Mouse (Mus musculus): ENCODE measurements around the gene Olfr92. TPM values are rescaled to one million over a fixed set of nuclear protein-coding genes. Genes with fewer than 3 reads are reported as not detected.

The Olfr92 gene
- polyA plus RNA-seq, 1 experiment = not detected

GRCm38 (mm10) chr17:37065993-37066392 lies 53.9 kb downstream of the Olfr92 start:
- no peak overlapping the region for H3K4me3 ChIP-seq
- H3K79me2 ChIP-seq (ENCODE audit: control insufficient read depth, insufficient read depth) = no peaks in the 10 kb centered on the region
- H3ac ChIP-seq (ENCODE audit: control insufficient read depth, insufficient read length) = no peak overlapping the region
- no peak overlapping the region for H3K4me2 ChIP-seq (ENCODE audit: low read depth)
- H3K36me3 ChIP-seq (ENCODE audit: control insufficient read depth, insufficient read depth) = peaks cover 33% of the 10 kb centered on the region
- no peak for TF ChIP-seq SRF (IDR thresholded peaks at IDR 0.05; ENCODE audit: control insufficient read depth, insufficient read length, low read depth)
- H3K27me3 ChIP-seq (ENCODE audit: control insufficient read depth, insufficient read depth, insufficient read length) = no peaks in the 10 kb centered on the region

DNA sequence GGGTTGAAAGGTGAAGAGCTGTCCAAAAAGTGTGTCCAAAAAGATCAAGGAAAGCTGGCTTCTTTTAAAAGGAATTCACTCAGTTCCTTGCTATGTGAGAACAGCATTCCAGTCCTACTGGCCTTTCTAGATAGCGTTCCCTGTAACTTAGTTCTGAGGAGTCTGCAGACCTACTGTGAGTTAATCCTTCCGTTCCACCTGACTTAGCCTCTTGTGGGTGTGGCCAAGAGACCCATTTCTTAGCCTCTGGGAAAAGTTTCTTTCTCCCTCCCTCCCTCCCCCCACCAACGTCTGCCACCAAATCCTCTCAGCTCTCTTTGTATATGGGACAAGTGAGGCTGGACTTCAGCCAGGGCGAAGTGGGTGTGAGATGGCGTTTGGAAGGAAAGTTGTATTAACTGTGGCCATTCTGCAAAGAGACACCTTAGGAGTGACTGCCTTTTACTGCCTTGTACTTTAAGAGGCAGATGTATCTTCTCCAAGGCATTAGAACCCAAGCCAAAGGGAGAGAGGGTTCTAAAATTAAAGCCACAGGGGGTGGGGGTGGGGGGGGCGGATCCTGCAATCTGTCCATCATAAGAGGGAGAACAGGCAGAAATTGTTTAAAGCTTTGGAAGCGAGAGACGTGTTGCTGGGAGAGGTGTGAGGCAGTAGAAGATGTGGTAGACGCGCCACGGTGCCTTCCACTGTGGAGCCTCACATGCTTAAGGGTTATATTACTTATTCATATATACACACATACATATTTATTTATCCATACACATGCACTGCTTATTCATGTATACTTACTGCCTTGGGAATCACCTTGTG lies 56.0 kb downstream of the Olfr92 start:
- Histone ChIP-seq H3ac (ENCODE audit: control insufficient read depth, insufficient read length) (no peak overlapping the region), H3K4me3 (no peak overlapping the region), H3K36me3 (ENCODE audit: control insufficient read depth, insufficient read depth) (peaks cover 46% of the 10 kb centered on the region), H3K4me2 (ENCODE audit: low read depth) (no peak overlapping the region), H3K27me3 (ENCODE audit: control insufficient read depth, insufficient read depth, insufficient read length) (no peaks in the 10 kb centered on the region), H3K79me2 (ENCODE audit: control insufficient read depth, insufficient read depth) (no peaks in the 10 kb centered on the region)
- no peak for TF ChIP-seq MYOD1 (IDR thresholded peaks at IDR 0.05; ENCODE audit: control insufficient read depth in 1 of 3, insufficient read length in 2 of 3, low read depth in 2 of 3)
- TF ChIP-seq SRF (IDR thresholded peaks at IDR 0.05; ENCODE audit: control insufficient read depth, insufficient read length, low read depth) = no peak
- no peak for TF ChIP-seq MAX (IDR thresholded peaks at IDR 0.05; ENCODE audit: low read depth)
- no peak for TF ChIP-seq TCF12 (IDR thresholded peaks at IDR 0.05; ENCODE audit: insufficient read depth, poor library complexity, severe bottlenecking)
- TF ChIP-seq MYOG (IDR thresholded peaks at IDR 0.05; ENCODE audit: control insufficient read depth in 1 of 3, insufficient read depth in 1 of 3, insufficient read length in 2 of 3, low read depth in 2 of 3) = no peak
- no peak for TF ChIP-seq POLR2A (IDR thresholded peaks at IDR 0.05; ENCODE audit: insufficient read length, low read depth)
- no peak for TF ChIP-seq TCF3 (IDR thresholded peaks at IDR 0.05; ENCODE audit: insufficient read length, low read depth)
- TF ChIP-seq USF1 (IDR thresholded peaks at IDR 0.05; ENCODE audit: low read depth) = no peak
- TF ChIP-seq E2F4 (IDR thresholded peaks at IDR 0.05; ENCODE audit: insufficient read depth) = no peak
- no peak for TF ChIP-seq CEBPB (IDR thresholded peaks at IDR 0.05; ENCODE audit: insufficient read depth, poor library complexity, severe bottlenecking)
- TF ChIP-seq POLR2AphosphoS2 (IDR thresholded peaks at IDR 0.05; ENCODE audit: insufficient read length, low read depth) = no peak
- no peak for TF ChIP-seq REST (IDR thresholded peaks at IDR 0.05; ENCODE audit: insufficient read depth, insufficient read length)

DNA sequence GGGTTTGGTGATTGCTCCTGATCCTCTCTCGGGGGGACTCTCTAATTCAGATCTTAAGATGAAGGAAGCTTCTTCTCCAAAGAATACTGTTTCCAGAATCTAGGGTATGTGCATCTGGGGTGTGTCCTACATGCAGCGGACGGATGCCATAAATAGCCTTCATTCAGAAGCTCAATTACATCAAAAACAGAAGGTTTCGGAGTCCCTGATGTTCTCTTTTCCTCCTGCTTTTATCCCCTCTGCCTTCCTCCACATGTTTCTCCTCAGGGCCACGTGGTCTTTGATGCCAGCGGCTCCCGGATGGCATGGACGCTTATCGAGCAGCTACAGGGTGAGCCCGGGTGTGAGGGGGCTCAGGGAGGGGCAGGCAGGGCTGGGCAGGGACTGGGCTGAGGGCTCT lies 56.8 kb downstream of the Olfr92 start:
- Histone ChIP-seq H3ac (ENCODE audit: control insufficient read depth, insufficient read length) (no peak overlapping the region), H3K79me2 (ENCODE audit: control insufficient read depth, insufficient read depth) (no peaks in the 10 kb centered on the region), H3K4me3 (no peak overlapping the region), H3K27me3 (ENCODE audit: control insufficient read depth, insufficient read depth, insufficient read length) (no peaks in the 10 kb centered on the region), H3K36me3 (ENCODE audit: control insufficient read depth, insufficient read depth) (peaks cover 46% of the 10 kb centered on the region), H3K4me2 (ENCODE audit: low read depth) (no peak overlapping the region)
- no peak for TF ChIP-seq TCF3 (IDR thresholded peaks at IDR 0.05; ENCODE audit: insufficient read length, low read depth)
- no peak for TF ChIP-seq TCF12 (IDR thresholded peaks at IDR 0.05; ENCODE audit: insufficient read depth, poor library complexity, severe bottlenecking)
- TF ChIP-seq MYOD1 (IDR thresholded peaks at IDR 0.05; ENCODE audit: control insufficient read depth in 1 of 3, insufficient read length in 2 of 3, low read depth in 2 of 3) = no peak
- TF ChIP-seq POLR2A (IDR thresholded peaks at IDR 0.05; ENCODE audit: insufficient read length, low read depth) = no peak
- no peak for TF ChIP-seq REST (IDR thresholded peaks at IDR 0.05; ENCODE audit: insufficient read depth, insufficient read length)
- TF ChIP-seq MYOG (IDR thresholded peaks at IDR 0.05; ENCODE audit: control insufficient read depth in 1 of 3, insufficient read depth in 1 of 3, insufficient read length in 2 of 3, low read depth in 2 of 3) = no peak
- TF ChIP-seq CEBPB (IDR thresholded peaks at IDR 0.05; ENCODE audit: insufficient read depth, poor library complexity, severe bottlenecking) = no peak
- no peak for TF ChIP-seq SRF (IDR thresholded peaks at IDR 0.05; ENCODE audit: control insufficient read depth, insufficient read length, low read depth)
- TF ChIP-seq E2F4 (IDR thresholded peaks at IDR 0.05; ENCODE audit: insufficient read depth) = no peak
- no peak for TF ChIP-seq POLR2AphosphoS2 (IDR thresholded peaks at IDR 0.05; ENCODE audit: insufficient read length, low read depth)
- no peak for TF ChIP-seq MAX (IDR thresholded peaks at IDR 0.05; ENCODE audit: low read depth)
- TF ChIP-seq USF1 (IDR thresholded peaks at IDR 0.05; ENCODE audit: low read depth) = no peak

DNA sequence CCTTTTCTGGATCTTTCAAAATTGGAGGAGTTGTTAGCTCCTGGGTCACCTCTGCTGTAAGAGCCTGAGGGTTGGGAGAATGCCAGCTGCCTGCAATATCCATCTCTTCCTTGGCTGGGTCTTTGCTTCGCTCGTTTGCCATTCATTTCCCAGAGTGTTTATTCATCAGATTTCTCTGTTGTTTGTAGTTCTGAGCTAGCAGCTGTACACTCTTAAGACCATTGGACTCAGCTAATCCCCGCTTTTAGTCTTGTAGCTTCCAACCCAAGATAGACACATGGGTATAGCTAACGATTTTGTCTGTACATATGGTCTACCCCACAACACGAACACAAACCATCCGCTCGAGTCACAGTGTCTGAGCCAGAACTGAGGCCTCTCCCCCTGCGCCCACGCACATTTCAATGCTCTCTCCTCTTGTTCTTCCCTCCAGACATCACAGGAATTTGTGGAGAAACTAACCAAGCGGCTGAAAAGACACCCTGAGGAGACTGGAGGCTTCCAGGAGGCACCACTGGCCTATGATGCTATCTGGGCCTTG lies 57.7 kb downstream of the Olfr92 start:
- H3K79me2 ChIP-seq (ENCODE audit: control insufficient read depth, insufficient read depth) = no peaks in the 10 kb centered on the region
- peaks cover 46% of the 10 kb centered on the region for H3K36me3 ChIP-seq (ENCODE audit: control insufficient read depth, insufficient read depth)
- H3K27me3 ChIP-seq (ENCODE audit: control insufficient read depth, insufficient read depth, insufficient read length) = no peaks in the 10 kb centered on the region
- H3K4me2 ChIP-seq (ENCODE audit: low read depth) = no peak overlapping the region
- TF ChIP-seq MYOG (IDR thresholded peaks at IDR 0.05; ENCODE audit: control insufficient read depth in 1 of 3, insufficient read depth in 1 of 3, insufficient read length in 2 of 3, low read depth in 2 of 3) (no peak), TCF3 (IDR thresholded peaks at IDR 0.05; ENCODE audit: insufficient read length, low read depth) (no peak), MYOD1 (IDR thresholded peaks at IDR 0.05; ENCODE audit: control insufficient read depth in 1 of 3, insufficient read length in 2 of 3, low read depth in 2 of 3) (no peak), SRF (IDR thresholded peaks at IDR 0.05; ENCODE audit: control insufficient read depth, insufficient read length, low read depth) (no peak), POLR2A (IDR thresholded peaks at IDR 0.05; ENCODE audit: insufficient read length, low read depth) (no peak), E2F4 (IDR thresholded peaks at IDR 0.05; ENCODE audit: insufficient read depth) (no peak), REST (IDR thresholded peaks at IDR 0.05; ENCODE audit: insufficient read depth, insufficient read length) (no peak), CEBPB (IDR thresholded peaks at IDR 0.05; ENCODE audit: insufficient read depth, poor library complexity, severe bottlenecking) (no peak), USF1 (IDR thresholded peaks at IDR 0.05; ENCODE audit: low read depth) (no peak), POLR2AphosphoS2 (IDR thresholded peaks at IDR 0.05; ENCODE audit: insufficient read length, low read depth) (no peak), MAX (IDR thresholded peaks at IDR 0.05; ENCODE audit: low read depth) (no peak)
- no peak overlapping the region for H3K4me3 ChIP-seq
- H3ac ChIP-seq (ENCODE audit: control insufficient read depth, insufficient read length) = no peak overlapping the region
